Mouse (Mus musculus): ENCODE results near the gene Atic. TPM values are rescaled to one million over a fixed set of nuclear protein-coding genes. Genes with fewer than 3 reads are reported as not detected.

The Atic gene
- polyA plus RNA-seq (2017; shearing (Covaris generic)) = 10 to 100 TPM; 64.3 to 78.8 TPM

- peak; percentile 95 for ATAC-seq
These were observed at the start of gene Atic for GRCm38 (mm10) chr1:71556688-71557612. TSS of gene Atic (plus strand) at chr1:71557150.

- ATAC-seq = no peak
These were observed 49.7 kb upstream of the Atic start for GRCm38 (mm10) chr1:71507251-71507650.

GRCm38 (mm10) chr1:71515041-71515440 is 41.9 kb upstream of the Atic start:
- ATAC-seq = no peak

- ATAC-seq = no peak
These were observed 27.9 kb upstream of the Atic start for GRCm38 (mm10) chr1:71528808-71529648.

- no peak for ATAC-seq
These were observed 26.2 kb upstream of the Atic start for GRCm38 (mm10) chr1:71530779-71531178.

GRCm38 (mm10) chr1:71531653-71532052 is 25.3 kb upstream of the Atic start:
- ATAC-seq = no peak

GRCm38 (mm10) chr1:71539641-71540040 is 17.3 kb upstream of the Atic start:
- no peak for ATAC-seq

- ATAC-seq = no peak
These were observed 16.5 kb upstream of the Atic start for GRCm38 (mm10) chr1:71540437-71540836.

- ATAC-seq = no peak
These were observed 6.2 kb upstream of the Atic start for GRCm38 (mm10) chr1:71550626-71551195.

GRCm38 (mm10) chr1:71560626-71561025 is 3.7 kb downstream of the Atic start:
- no peak for ATAC-seq

GRCm38 (mm10) chr1:71564291-71564690 is 7.3 kb downstream of the Atic start:
- ATAC-seq = no peak

- no peak for ATAC-seq
These were observed 11.1 kb downstream of the Atic start for GRCm38 (mm10) chr1:71567884-71568605.

- ATAC-seq = no peak
These were observed 13.2 kb downstream of the Atic start for GRCm38 (mm10) chr1:71570116-71570515.

GRCm38 (mm10) chr1:71575987-71576386 is 19.0 kb downstream of the Atic start:
- no peak for ATAC-seq

GRCm38 (mm10) chr1:71576837-71577236 is 19.9 kb downstream of the Atic start:
- ATAC-seq = no peak

- no peak for ATAC-seq
These were observed 22.6 kb downstream of the Atic start for GRCm38 (mm10) chr1:71579526-71579925.

- no peak for ATAC-seq
These were observed 23.5 kb downstream of the Atic start for GRCm38 (mm10) chr1:71580408-71580807.

GRCm38 (mm10) chr1:71583302-71583701 is 26.4 kb downstream of the Atic start:
- no peak for ATAC-seq

GRCm38 (mm10) chr1:71583900-71584299 is 26.9 kb downstream of the Atic start:
- ATAC-seq = no peak

- no peak for ATAC-seq
These were observed 29.7 kb downstream of the Atic start for GRCm38 (mm10) chr1:71586658-71587057.

- no peak for ATAC-seq
These were observed 33.1 kb downstream of the Atic start for GRCm38 (mm10) chr1:71590038-71590437.

GRCm38 (mm10) chr1:71593184-71593583 is 36.2 kb downstream of the Atic start:
- no peak for ATAC-seq

Measured in CD4-positive, CD25-positive, alpha-beta regulatory T cell, adult 4 months (primary cell).